Mouse (Mus musculus): ENCODE data around the gene Tmem262.

- no peak for TF ChIP-seq FLI1 (IDR thresholded peaks at IDR 0.05; ENCODE audit: low read length)
- TF ChIP-seq GATA1 (IDR thresholded peaks at IDR 0.05; ENCODE audit: borderline replicate concordance, low read length) = no peak
Measured at GRCm38 (mm10) chr19:6069851-6070250, 10.0 kb upstream of the Tmem262 start.
